Mouse (Mus musculus) bone marrow macrophage, adult 2 months (primary cell): ENCODE data around the gene Hapln2. TPM values are rescaled to one million over a fixed set of nuclear protein-coding genes. Genes with fewer than 3 reads are reported as not detected.
A peak's percentile ranks its signal among the peaks of the same experiment; 100 is the strongest.

ENCODE experiments used
- H3K27ac ChIP-seq: 2 replicates; pipeline ENCODE4 v1.5.1; 2012; ENCODE audit warnings: low read depth, low read length; ENCODE audit not compliant: insufficient read depth
- H3K4me1 ChIP-seq: 2 replicates; pipeline ENCODE4 v1.6.1; 2012; ENCODE audit warnings: low read length; ENCODE audit not compliant: control insufficient read depth, insufficient read depth
- H3K4me3 ChIP-seq: 2 replicates; pipeline ENCODE4 v1.5.1; 2012; ENCODE audit warnings: mild to moderate bottlenecking, low read length, moderate library complexity; ENCODE audit not compliant: insufficient read depth
- CTCF ChIP-seq: IDR thresholded peaks from 2 replicates; pipeline ENCODE4 v1.5.1; 2012; ENCODE audit warnings: low read depth, mild to moderate bottlenecking, low read length, moderate library complexity
- POLR2A ChIP-seq: IDR thresholded peaks from 2 replicates; pipeline ENCODE4 v1.6.1; 2012; ENCODE audit warnings: mild to moderate bottlenecking, low read depth, low read length, borderline replicate concordance
- polyA plus RNA-seq: library from polyadenylated mRNA; stranded (reverse); fragments of >200 nt; gene quantifications from 2 replicates; pipeline ENCODE4 v1.2.4, GENCODE M21; 2012; ENCODE audit not compliant: missing spikeins, insufficient read depth, insufficient read length

The Hapln2 gene
- polyA plus RNA-seq, 1 experiment: not detected

DNA sequence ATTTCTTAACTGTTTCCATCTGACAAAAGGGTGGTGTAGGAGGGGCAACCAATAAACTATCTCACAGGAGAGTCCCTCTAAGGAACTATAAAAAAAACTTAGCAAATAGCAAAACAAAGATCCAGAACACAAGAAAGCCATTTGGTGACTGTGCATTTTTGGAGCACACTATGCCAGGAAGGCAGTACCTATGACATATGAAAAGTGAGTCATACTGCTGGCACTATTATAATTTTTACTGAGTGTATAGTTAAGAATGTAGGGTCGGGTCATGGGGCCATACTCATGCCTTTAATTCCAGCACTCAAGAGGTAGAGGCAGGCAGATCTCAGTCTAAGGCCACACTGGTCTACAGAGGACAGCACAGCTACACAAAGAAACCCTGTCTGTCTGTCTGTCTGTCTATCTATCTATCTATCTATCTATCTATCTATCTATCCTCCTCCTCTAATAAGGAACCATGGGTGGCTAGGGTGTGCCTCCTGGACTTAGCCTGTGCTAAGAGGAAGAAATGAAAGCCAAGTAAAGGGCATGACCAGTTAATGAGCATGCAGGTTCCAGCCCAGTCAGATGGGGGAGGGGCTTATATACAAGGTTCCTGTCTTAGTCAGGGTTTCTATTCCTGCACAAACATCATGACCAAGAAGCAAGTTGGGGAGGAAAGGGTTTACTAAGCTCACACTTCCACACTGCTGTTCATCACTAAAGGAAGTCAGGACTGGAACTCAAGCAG, 8.3 kb upstream of the Hapln2 start:
- no peak overlapping the region for H3K27ac ChIP-seq
- H3K4me1 ChIP-seq: peaks cover 9% of the 10 kb centered on the region
- no peak for TF ChIP-seq CTCF
- TF ChIP-seq POLR2A: no peak
- H3K4me3 ChIP-seq: no peak overlapping the region

DNA sequence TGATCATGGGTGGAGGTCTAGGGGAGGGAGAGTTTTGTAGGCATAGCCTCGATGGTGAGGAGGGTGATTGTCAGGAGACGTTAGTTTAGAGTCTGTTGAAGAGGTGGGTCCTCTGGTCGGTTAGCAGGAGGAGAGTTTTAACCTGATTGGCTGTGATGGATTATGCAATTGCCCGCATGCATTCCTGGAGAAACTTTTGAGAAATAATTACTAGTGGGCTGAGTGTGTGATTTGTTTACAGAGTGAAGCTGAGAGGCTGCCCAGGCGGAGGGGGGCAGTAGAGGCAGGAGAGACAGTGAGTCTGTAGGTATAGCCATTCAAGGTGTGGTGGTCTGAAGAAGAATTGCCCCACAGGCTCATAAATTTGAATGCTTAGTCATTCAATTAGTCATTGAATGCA, 6.1 kb upstream of the Hapln2 start:
- H3K4me1 ChIP-seq: peaks cover 9% of the 10 kb centered on the region
- H3K27ac ChIP-seq: no peak overlapping the region
- TF ChIP-seq CTCF: no peak
- no peak for TF ChIP-seq POLR2A
- no peak overlapping the region for H3K4me3 ChIP-seq

DNA sequence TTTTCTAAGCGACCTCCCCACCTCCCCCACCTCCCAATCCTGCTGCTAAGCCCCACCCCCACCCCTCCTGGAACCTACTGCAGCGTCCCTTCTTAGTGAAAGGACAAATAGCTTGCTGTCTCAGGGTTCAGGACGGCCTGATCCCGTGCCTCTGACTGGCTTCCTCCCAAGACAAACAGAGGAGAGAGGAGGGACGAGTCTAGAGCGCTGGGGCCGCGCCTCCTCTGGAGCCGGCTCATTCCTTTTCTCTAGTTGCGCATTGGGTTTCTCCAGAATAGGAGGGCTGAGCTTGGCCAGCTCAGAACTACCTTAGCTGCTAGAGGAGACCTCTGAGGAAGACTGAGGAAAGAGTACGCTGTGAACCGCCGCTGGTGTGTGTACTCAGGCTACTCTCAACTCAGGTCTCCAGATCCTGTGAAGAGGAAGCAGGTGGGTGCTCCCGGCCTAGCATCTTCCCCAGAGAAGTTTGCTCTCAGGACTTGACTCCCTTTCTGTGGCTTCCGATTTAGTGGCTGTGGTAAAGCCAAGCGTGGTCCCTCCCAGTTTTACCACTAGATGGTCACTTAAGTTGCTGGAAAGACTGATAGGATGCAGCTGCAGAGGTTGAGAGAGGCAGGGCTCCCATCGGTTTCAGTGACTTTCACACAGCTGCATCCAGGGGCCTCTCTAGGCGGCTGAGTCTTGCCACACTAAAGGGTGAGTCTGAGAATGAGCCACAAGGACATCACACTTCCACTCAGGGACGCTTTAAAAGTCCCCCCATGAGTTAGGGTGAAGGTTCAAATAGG, 3.4 kb upstream of the Hapln2 start:
- Histone ChIP-seq H3K27ac (no peak overlapping the region), H3K4me1 (peaks cover 4% of the 10 kb centered on the region; the same call in 1 of the 2 replicates), H3K4me3 (no peak overlapping the region)
- no peak for TF ChIP-seq POLR2A
- TF ChIP-seq CTCF: no peak

DNA sequence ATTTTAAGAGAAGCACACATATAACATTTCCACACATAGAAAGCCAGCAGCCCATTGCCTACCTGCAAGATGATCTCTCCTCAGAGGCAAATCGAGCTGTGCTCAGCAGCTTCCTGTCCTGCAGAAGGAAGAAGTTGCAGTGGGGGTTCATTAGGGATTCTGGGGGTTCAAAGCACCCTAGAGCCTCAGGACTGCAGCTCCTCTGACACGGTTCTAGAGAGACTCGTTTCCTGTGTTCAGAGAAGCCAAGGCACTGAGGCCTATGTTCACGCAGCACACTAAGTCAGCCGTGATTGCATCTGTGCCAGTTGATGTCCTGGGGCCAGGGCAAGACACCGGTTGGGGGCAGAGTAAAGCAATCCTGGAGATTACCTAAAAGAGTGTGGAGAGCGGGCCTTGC, 560 bp downstream of the Hapln2 start:
- TF ChIP-seq CTCF (no peak), POLR2A (no peak)
- Histone ChIP-seq H3K4me3 (no peak overlapping the region), H3K4me1 (no peaks in the 10 kb centered on the region), H3K27ac (no peak overlapping the region)

DNA sequence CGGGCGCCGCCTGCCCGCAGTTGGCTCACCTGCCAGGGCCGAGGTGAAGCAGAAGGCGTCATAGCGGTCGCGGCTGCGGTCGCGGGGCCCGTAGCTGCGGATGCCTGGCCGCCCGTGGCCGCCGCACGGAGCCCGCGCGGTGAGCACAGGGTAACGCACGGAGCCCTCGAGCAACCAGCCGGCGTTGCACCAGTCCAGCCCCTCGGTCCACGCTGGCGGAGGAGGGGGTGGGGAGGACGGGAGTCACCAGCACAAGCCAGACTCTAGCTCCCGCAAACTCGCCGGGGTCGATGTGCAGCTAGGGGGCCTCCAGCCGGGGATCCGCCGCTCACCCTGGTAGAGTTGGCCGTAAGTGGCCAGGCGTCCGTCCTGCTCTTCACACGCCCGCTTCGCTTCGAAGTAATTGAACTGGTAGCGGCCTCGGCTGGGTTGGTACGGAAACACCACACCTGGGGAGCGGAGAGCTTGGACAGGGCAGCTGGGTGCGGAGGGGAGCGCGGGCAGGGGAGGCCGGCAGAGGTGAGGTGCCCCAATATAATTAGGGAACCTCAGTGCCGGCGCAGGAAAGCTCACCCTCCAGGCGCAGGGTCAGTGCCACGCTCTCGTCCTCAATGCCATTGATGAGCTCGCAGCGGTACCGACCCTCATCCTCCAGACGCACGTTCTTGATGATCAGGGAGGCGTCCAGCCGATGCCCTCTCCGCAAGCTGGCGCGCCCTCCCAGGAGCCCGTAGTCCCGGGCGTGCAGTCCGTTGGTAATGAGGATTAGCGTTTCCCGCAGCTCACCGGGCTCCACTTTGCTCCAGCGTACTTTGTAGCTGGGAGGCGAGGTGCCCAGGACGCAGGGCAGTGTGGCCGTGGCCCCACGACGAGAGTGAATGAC, 4.0 kb downstream of the Hapln2 start:
- TF ChIP-seq POLR2A: no peak
- TF ChIP-seq CTCF: no peak
- Histone ChIP-seq H3K27ac (no peak overlapping the region), H3K4me1 (no peaks in the 10 kb centered on the region), H3K4me3 (peak overlapping the region; percentile 65)

DNA sequence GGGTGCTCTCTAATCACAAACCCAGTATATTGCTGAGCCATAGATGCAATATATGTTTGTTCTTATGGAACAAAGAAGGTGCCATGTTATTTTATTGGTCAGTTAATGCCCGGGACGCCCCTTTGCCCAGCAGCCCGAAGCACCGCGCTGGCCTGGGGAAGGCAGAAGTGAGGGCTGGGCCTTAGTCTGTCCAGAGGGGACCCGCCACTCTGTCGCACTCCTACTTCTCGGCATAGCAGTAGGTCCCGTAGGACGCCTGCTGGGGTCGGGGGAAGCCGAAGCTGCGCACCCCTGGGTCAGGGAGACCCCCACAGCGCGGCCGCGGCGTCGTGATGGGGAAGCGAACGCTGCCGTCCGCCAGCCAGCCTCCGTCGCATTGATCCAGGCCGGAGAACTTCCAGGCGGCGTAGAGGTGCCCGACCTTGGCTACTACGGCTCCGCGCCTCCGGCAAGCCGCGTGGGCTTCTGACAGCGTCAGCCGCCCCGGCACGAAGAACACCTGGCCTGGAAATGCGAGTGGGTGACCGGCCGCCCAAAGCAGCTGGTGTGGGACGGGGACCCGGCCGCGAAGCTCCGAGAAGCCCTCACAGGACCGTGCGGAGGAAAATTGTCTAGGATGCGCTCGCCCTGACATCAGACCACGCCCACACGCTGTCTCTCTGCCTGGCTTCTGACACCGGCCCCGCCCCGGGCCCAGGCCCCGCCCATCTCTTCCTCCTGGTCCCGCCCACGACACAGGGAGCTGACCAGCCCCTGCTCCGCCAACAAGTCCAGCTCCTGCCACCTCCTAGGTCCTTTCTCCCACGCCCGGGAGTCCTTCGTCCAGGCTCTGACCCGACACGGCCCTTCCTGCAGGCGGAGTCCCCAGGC, 4.8 kb downstream of the Hapln2 start:
- TF ChIP-seq CTCF (no peak), POLR2A (no peak)
- peak overlapping the region; percentile 65 for H3K4me3 ChIP-seq

DNA sequence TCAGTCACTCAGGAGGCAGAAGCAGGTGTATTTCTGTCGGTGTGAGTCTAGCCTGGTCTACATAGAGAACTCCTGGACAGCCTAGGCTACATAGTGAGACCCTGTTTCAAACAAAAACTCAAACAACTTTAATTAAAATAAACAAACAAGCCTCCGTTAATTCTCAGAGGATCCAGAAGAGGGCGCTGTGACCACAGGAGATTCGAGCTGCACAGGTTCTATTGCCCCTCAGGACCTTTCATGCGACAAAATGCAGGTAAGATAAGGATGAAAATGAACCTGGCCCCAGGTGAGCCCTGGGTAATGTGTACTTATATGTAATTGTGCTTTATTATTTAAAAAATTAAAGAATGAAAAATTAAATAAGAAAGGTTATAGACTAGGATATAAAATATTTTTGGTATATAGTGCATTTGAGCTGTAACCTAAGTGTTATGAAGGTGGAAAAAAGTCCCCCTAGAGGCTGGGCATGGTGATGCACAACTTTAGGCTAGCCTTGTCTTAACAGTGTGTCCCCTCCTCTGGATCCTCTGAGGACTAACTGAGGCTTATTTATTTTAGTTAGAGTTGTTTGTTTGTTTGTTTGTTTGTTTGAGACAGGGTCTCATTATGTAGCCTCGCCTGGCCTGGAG, 16.6 kb downstream of the Hapln2 start:
- H3K27ac ChIP-seq: no peak overlapping the region
- H3K4me3 ChIP-seq: no peak overlapping the region
- TF ChIP-seq CTCF (peak; percentile 71), POLR2A (no peak)
- no peaks in the 10 kb centered on the region for H3K4me1 ChIP-seq

More for the DNA sequence above, 4.8 kb downstream of the Hapln2 start:
- no peaks in the 10 kb centered on the region for H3K4me1 ChIP-seq
- no peak overlapping the region for H3K27ac ChIP-seq

DNA sequence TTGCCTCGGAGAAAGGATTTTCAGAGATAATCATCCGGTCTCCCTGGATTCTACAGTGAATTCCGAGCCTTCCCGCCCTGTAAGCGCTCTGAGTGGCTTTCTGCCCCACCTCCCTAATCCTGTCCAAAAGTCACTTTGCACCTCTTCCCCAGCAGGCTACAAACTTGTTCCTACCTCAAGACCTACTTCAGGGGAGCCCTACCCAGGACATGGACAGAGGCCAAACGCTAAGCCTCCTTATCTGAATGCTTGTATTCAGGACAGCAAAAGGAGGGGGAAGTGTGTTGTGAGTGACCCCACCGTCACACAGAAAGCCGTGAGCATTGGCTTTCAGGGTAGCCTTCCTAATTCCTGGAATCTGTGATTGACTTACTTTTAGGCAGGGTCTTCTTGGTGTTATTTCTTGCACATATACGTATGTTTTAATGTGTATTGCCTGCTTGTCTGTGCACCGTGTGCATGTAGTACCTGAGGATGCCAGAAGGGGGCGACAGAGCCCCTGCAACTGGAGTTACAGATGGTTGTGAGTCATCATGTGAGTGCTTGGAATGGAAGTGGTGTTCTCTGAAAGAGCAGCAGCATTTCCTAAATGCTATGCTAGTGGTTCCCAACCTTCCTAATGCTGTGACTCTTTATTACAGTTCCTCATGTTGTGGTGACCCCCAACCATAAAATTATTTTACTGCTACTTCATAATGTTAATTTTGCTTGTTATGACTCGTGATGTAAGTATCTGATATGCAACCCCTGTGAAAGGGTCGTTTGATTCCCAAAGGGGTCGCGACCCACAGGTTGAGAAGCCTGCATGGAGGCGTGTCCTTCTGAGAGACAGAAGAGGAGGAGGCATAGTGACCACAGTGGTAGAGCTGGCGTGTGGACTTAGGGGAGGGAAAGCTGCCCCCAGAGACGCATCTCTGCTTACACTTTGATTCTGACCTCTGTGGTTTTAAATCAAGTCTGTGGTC, 21.3 kb downstream of the Hapln2 start:
- no peaks in the 10 kb centered on the region for H3K4me1 ChIP-seq
- peak; percentile 33; the same call in 1 of the 2 replicates for TF ChIP-seq CTCF
- TF ChIP-seq POLR2A: no peak
- no peak overlapping the region for H3K27ac ChIP-seq
- H3K4me3 ChIP-seq: no peak overlapping the region
